Mouse (Mus musculus) thymus, postnatal 0 days (tissue): ENCODE data around the gene Gpd1. TPM values are rescaled to one million over a fixed set of nuclear protein-coding genes. Genes with fewer than 3 reads are reported as not detected.

Experiments used
- DNase-seq: peaks from one replicate; pipeline ENCODE4 v3.0.0-alpha.2; 2015; ENCODE audit warnings: low spot score
- polyA plus RNA-seq: library from polyadenylated mRNA; unstranded; fragments of >200 nt; fragmentation: Nextera tagmentation; extraction: Ambion mirVana; gene quantifications from 2 replicates; pipeline ENCODE4 v1.2.1, GENCODE M21; 2015

Gpd1 gene
- 0.30 and 1.8 TPM in 2 replicates for polyA plus RNA-seq

GRCm38 (mm10) chr15:99717386-99718334, at the start of gene Gpd1:
Gpd1 (plus strand) TSS chr15:99717515.
- no peak for DNase-seq

GRCm38 (mm10) chr15:99667544-99667943, 49.8 kb upstream of the Gpd1 start:
- no peak for DNase-seq

GRCm38 (mm10) chr15:99668881-99669280, 48.4 kb upstream of the Gpd1 start:
- DNase-seq = peak; percentile 73

- DNase-seq = no peak
Measured at GRCm38 (mm10) chr15:99669392-99669791, 47.9 kb upstream of the Gpd1 start.

GRCm38 (mm10) chr15:99670154-99670821, 47.0 kb upstream of the Gpd1 start, which contains the start of gene Asic1:
Asic1 (plus strand) TSS chr15:99670368.
- DNase-seq = no peak

- no peak for DNase-seq
Measured at GRCm38 (mm10) chr15:99670964-99671670, 46.2 kb upstream of the Gpd1 start.

GRCm38 (mm10) chr15:99671783-99672182, 45.5 kb upstream of the Gpd1 start:
- DNase-seq = no peak

- no peak for DNase-seq
Measured at GRCm38 (mm10) chr15:99674866-99675265, 42.4 kb upstream of the Gpd1 start.

- DNase-seq = no peak
Measured at GRCm38 (mm10) chr15:99677089-99677488, 40.2 kb upstream of the Gpd1 start.

- DNase-seq = peak; percentile 35
Measured at GRCm38 (mm10) chr15:99678063-99678800, 39.1 kb upstream of the Gpd1 start.

GRCm38 (mm10) chr15:99679008-99679407, 38.3 kb upstream of the Gpd1 start:
- DNase-seq = no peak

- no peak for DNase-seq
Measured at GRCm38 (mm10) chr15:99682880-99683279, 34.4 kb upstream of the Gpd1 start.

GRCm38 (mm10) chr15:99684156-99684555, 33.2 kb upstream of the Gpd1 start:
- no peak for DNase-seq

- DNase-seq = peak; percentile 58
Measured at GRCm38 (mm10) chr15:99688712-99689111, 28.6 kb upstream of the Gpd1 start.

GRCm38 (mm10) chr15:99690924-99691323, 26.4 kb upstream of the Gpd1 start:
- no peak for DNase-seq

- DNase-seq = no peak
Measured at GRCm38 (mm10) chr15:99691976-99692375, 25.3 kb upstream of the Gpd1 start.

- DNase-seq = no peak
Measured at GRCm38 (mm10) chr15:99697309-99697708, 20.0 kb upstream of the Gpd1 start.

- DNase-seq = no peak
Measured at GRCm38 (mm10) chr15:99698533-99699085, 18.7 kb upstream of the Gpd1 start.

GRCm38 (mm10) chr15:99699715-99700114, 17.6 kb upstream of the Gpd1 start:
- DNase-seq = no peak
